Mouse (Mus musculus) splenic B cell, adult 2 months (primary cell): ENCODE results near the gene Ttc5.
A peak's percentile ranks its signal among the peaks of the same experiment; 100 is the strongest.
"Not testable (repeated sequence)": the region's sequence is repeated elsewhere in the genome, so short reads cannot be mapped to it uniquely, and the experiment has no call there.

Experiments
- DNase-seq: peaks from one replicate; pipeline ENCODE4 v3.0.0-alpha.2; 2011; ENCODE audit warnings: low read depth, low spot score
- H3K27me3 ChIP-seq: 2 replicates; pipeline ENCODE4 v1.6.1; 2012; ENCODE audit warnings: mild to moderate bottlenecking, low read length, moderate library complexity, mixed read lengths; ENCODE audit not compliant: control insufficient read depth, poor library complexity, insufficient read depth, severe bottlenecking
- H3K36me3 ChIP-seq: 2 replicates; pipeline ENCODE4 v1.6.1; 2012; ENCODE audit warnings: mild to moderate bottlenecking, low read length, moderate library complexity, mixed read lengths; ENCODE audit not compliant: control insufficient read depth, poor library complexity, insufficient read depth, severe bottlenecking

Gene Ttc5

GRCm38 (mm10) chr14:50785251-50785637, at the start of gene Ttc5:
Gene Ttc5 (minus strand): TSS chr14:50785519.
- Histone ChIP-seq H3K27me3 (no peaks in the 10 kb centered on the region), H3K36me3 (no peaks in the 10 kb centered on the region; the same call in 1 of the 2 replicates)
- peak; percentile 96 for DNase-seq

DNA sequence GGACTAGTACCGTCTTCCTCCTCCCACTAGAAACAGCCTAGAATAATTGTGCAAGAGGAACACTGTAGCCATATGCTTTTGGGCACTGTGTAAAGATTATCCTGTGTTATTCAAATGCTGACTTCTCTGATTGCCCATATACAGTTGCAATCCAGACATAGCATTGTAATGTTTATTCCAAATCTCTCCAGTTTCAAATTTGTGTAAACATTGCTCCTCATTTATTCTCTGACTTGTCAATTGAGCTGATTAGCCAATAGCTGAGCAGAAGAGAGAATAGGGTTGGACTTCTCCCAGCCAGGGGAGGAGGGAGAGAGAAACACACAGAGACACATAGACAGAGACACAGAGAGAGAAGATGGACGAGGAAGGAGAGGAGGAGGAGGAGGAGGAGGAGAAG, 49.1 kb upstream of the Ttc5 start:
- Histone ChIP-seq H3K27me3 (no peaks in the 10 kb centered on the region), H3K36me3 (peaks cover 11% of the 10 kb centered on the region; the same call in 1 of the 2 replicates)
- DNase-seq = no peak

DNA sequence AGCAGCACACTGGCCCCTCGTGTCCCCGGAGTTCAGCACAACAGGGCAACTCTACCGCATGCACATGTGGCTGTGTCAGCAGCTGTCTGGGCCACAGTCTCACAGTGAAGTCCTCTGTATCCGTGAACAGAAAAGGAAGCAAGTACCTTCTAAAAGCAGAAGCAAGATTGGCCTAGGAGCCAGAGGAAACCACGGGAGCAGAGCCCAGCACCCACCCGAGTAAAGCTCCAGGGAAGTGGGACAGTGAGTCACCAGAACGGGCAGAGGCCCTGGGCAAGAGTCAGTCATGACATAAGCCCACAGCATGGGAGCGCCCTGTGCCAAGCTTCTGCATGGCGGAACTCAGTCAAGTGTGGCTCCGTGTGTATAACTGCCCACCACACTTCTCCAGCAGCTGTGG, 48.6 kb upstream of the Ttc5 start:
- DNase-seq = peak; percentile 64
- H3K27me3 ChIP-seq = no peaks in the 10 kb centered on the region
- H3K36me3 ChIP-seq = peaks cover 6% of the 10 kb centered on the region; the same call in 1 of the 2 replicates

GRCm38 (mm10) chr14:50829878-50830277, 44.6 kb upstream of the Ttc5 start:
- H3K27me3 ChIP-seq = no peaks in the 10 kb centered on the region
- no peak for DNase-seq

DNA sequence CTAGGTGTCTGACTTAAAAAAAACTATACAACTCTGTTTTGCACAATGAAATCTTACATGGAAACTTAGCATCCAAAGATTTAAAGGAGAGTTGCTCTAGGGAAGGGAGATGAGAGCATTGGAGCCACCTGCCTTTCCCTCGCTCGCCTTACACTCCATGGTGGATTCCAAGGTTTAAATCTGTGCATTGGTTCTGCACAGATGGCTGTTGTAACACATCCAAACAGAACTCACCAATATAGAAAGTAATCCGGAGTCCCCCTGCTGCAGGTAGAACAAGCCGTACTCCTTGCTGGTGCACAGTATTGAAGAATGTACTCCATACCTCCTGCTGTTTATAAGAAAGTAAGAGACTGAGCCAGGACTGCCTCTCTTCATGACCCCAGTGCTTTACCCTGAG, 41.3 kb upstream of the Ttc5 start:
- Histone ChIP-seq H3K27me3 (no peaks in the 10 kb centered on the region), H3K36me3 (peaks cover 4% of the 10 kb centered on the region; the same call in 1 of the 2 replicates)
- DNase-seq = no peak

More at GRCm38 (mm10) chr14:50829878-50830277, 44.6 kb upstream of the Ttc5 start:
- no peaks in the 10 kb centered on the region; the same call in 1 of the 2 replicates for H3K36me3 ChIP-seq

GRCm38 (mm10) chr14:50824219-50824618, 38.9 kb upstream of the Ttc5 start:
- Histone ChIP-seq H3K27me3 (no peaks in the 10 kb centered on the region), H3K36me3 (peaks cover 11% of the 10 kb centered on the region)
- DNase-seq = peak; percentile 83

- Histone ChIP-seq H3K27me3 (no peaks in the 10 kb centered on the region), H3K36me3 (peaks cover 13% of the 10 kb centered on the region)
- peak; percentile 48 for DNase-seq
Observed at GRCm38 (mm10) chr14:50823240-50823639, 37.9 kb upstream of the Ttc5 start.

DNA sequence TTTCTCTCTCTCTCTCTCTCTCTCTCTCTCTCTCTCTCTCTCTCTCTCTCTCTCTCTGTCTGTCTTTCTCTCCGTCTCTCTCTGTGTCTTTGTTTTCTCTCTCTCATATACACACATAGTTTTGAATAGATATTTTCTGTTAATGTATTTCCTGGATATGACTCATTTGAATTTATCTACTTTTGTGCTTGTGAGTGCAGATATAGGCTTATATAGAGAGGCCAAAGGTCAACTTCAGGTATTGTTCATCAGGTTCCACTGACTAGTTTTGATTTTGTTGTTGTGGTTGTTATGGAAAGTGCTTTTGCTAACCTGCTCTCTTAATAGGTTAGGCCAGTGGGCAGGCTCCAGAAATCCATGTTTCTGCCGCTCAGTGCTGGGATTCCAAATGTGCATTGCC, 27.7 kb upstream of the Ttc5 start:
- H3K36me3 ChIP-seq = peaks cover 17% of the 10 kb centered on the region
- no peaks in the 10 kb centered on the region for H3K27me3 ChIP-seq
- no peak for DNase-seq

- peak; percentile 99 for DNase-seq
- Histone ChIP-seq H3K27me3 (no peaks in the 10 kb centered on the region), H3K36me3 (no peaks in the 10 kb centered on the region)
Observed at GRCm38 (mm10) chr14:50807487-50808072, 22.3 kb upstream of the Ttc5 start, which contains the start of the genes Ccnb1ip1 and Parp2. Gene Ccnb1ip1 (minus strand): TSS chr14:50807732. Gene Parp2 (plus strand): TSS chr14:50807841.

DNA sequence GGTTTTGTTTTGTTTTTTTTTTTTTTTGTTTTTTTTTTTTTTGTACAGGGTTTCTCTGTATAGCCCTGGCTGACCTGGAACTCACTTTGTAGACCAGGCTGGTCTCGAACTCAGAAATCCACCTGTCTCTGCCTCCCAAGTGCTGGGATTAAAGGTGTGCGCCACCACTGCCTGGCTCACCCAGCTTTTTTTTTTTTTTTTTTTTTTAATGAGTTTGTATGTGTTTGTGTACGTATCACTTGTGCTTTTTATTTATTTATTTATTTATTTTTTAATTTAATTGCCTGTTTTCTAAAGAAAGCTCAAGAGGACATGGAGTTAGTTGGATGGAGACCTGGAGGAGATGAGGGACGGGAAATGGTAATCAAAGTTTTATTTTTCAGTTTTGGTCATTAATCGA, 21.1 kb upstream of the Ttc5 start:
- not testable (repeated sequence) for H3K27me3 ChIP-seq, DNase-seq, H3K36me3 ChIP-seq

GRCm38 (mm10) chr14:50804683-50805082, 19.4 kb upstream of the Ttc5 start:
- Histone ChIP-seq H3K36me3 (no peaks in the 10 kb centered on the region), H3K27me3 (no peaks in the 10 kb centered on the region)
- DNase-seq = no peak

DNA sequence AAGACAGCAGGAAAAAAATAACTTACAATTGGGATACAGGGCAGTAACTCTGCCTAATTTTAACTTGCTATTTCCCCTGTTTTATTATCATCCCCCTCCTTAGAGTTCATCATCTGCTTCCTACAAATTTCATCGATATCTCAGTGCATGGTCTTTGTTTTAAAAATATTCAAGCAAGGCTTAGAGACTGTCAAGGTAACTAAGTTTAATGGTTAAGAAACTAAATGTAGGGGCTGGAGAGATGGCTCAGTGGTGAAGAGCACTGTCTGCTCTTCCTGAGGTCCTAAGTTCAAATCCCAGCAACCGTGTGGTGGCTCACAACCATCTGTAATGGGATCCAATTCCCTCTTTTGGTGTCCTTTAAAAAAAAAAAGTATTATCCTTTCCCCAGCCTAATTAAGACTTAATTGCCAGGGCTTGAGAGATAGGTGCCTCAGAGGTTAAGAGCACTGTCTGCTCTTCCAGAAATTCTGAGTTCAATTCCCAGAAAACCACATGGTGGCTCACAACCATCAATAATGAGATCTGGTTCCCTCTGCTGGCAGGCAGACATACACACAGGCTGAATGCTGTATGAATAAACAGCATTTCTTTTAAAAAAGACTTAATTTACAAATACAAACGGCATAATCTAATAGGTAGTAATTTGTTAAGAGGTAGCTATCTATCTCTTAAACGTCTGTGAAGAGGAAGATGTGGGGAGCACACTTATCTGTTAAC, 17.7 kb upstream of the Ttc5 start:
- H3K36me3 ChIP-seq = no peaks in the 10 kb centered on the region
- peak; percentile 51 for DNase-seq
- no peaks in the 10 kb centered on the region for H3K27me3 ChIP-seq

GRCm38 (mm10) chr14:50802441-50802840, 17.1 kb upstream of the Ttc5 start:
- Histone ChIP-seq H3K27me3 (no peaks in the 10 kb centered on the region), H3K36me3 (no peaks in the 10 kb centered on the region)
- no peak for DNase-seq

DNA sequence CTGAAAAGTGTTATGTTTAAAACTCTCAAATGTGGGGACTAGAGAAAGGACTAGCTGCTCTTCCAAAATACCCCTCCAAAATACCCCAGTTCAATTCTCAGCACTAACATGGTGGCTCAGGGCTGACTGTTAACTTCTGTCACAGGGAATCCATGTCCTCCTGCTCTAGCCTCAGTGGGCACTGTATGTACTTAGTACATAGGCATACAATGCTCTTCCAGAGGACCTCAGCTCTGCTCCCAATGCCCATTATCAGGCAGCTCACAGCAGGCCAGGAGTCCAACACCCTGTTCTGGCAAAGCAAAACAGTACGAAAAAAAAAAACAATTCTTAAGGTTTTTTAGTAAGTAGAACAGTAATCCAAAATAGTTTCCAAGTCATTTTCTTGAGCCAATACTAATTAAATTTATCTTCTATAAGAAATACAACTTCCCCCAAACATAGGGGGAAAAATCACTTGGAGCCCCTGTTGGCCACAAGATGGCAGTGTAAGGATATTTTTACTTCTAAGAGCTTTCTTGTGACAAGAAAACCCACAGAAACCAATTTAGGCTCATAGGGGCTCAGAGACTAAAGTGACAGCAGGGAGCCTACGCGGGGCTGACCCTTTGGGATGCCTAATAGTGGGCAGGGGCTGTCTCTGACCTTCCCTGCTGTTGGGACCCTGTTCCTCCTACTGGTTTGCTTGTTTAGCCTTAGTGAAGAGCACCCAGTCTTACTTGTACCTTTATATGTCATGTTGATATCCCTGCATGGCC, 14.4 kb upstream of the Ttc5 start:
- Histone ChIP-seq H3K36me3 (no peaks in the 10 kb centered on the region), H3K27me3 (no peaks in the 10 kb centered on the region)
- peak; percentile 84 for DNase-seq

DNA sequence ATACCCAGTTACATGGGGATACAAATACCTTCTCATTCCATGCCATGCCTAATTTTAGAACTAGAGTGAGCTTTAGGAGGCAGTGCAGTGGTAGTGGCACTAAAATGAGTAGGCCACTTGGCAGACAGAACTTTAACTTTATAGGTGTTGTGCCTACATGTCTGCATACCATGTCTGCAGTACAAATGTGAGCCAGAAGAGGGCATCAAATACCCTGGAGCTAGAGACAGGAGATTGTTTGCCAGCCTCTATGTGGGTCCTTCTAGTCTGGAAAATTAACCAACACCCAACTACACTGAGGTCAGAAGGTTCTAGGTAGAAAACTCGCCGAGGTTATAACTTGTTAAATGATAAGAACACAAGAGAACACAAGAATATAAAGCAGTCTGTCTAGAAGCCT, 13.2 kb upstream of the Ttc5 start:
- Histone ChIP-seq H3K27me3 (no peaks in the 10 kb centered on the region), H3K36me3 (no peaks in the 10 kb centered on the region)
- peak; percentile 68 for DNase-seq
